Mouse (Mus musculus): Measurements from ENCODE around the gene Lcn8.

Lcn8 gene

DNA sequence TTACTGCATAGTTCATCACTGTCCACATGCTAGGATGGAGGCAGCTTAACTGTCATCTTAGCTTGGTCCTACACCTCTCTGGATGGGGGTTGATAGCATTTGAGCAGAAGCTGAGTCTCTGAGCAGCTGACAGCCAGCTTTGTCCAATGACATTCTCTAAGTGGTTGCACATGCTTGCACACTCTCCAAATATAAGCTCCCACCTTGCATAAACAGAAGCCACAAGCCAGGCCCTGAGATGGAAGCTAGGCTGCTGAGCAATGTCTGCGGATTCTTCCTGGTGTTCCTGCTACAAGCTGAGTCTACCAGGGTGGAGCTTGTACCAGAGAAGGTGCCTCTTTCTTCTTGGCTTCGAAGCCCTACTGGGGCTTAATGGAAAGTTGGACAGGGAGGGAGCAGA, at the start of gene Lcn8:
Gene Lcn8, plus strand, starts transcription at position 219 of the 400 bp plus-strand sequence.
- DNase-seq, result no peak

DNA sequence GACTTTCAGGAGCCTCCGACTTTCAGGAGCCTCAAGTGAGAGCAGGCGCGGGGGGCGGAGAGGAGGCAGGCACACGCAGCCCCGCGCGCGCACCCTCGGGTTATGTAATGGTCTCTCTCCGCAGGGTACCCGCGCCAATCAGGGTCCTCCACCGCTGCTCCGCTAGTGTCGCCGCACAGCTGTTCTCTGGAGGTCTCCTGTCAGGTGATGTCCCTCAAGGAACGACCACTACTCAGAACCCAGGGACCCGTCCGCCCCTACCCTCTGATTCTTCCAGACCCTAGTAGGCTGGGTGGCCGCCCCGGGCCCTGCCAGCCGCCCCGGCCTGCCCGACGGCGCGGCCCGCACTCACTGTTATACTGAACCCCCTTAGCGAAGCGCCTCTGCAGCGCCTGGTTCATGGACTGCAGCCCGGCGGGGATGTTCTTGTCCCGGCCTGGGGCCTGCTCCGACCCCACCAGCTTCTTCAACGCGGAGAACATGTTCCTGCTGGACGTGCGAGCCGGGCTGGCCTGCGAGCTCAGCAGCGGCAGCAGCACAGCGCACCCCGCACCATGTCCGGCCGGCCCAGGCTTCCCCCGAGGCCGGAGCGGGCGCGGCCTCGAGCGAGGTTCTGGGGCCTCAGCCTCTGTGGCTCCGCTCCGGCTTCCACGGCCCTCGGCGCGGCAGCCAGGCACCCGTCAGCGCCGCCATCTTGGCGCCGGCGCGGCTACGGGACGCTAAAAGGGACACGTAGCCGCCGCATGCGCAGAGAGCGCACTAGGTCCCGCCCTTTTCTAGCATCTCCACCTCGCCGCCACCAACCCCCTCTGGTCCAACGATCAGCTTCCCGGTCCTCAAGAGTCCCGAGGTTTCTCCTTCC, 44.9 kb upstream of the Lcn8 start, which contains the start of gene Rabl6:
Gene Rabl6, minus strand, starts transcription at position 761 of the 862 bp plus-strand sequence.
- DNase-seq, result peak; percentile 93

DNA sequence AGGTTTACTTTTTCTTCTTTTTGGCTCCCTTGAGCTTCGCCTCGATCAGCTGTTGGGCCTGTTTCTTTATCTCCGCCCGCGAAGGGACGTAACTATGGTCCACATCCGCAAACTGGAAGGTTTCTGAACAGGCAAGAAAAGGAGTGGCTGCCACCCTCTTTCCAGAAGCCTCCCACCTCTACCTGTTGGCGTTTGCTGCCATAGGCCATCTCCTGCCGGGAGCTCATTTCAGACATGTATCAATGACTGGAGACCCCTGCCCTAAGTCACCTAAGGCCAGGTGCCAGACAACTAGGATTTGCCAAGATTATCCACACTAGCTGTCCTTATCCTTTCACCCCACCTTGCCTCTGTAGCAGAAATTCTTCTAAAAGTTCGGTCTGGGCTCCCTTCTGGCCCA, 44.2 kb upstream of the Lcn8 start:
- DNase-seq, result no peak

DNA sequence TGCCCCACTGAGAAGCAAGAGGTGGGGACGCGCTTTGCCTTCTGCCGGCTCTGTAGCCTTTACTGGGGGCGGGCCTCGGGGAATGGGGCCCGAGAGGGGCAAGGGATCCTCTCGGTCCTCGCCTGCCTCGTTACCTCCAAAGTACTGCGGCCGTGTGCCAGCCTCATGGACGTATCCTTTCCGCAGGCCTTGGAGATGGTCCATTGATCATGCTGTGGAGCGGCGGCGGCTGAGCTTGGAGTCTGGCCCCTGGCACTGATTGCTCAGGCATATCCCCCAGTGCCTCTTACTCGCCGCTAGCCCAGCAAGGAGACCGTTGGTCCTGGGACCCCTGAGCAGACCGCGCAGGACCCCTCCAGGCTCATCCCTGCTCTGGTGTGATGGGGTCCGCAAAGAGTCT, 36.5 kb upstream of the Lcn8 start:
- no peak for DNase-seq

DNA sequence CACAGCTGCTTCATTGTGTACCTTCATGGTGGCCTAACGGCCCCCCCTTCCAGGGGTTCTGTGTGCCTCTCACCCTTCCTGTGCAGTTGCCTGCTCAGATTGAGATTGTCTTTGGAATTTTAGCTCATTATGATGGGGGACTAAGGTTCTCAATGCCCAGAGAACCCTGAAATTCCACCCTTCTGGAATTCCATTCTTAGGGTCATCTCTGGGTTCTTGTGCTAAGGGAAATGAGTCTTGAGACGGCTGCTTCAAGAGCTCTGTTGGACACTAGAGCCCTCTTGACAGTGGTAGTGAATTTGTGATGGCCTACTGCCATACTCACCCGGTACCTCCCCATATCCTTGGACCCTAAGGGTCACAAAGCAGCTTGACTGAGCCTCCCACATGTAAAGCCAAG, 35.3 kb upstream of the Lcn8 start, which contains the start of gene Ccdc183:
Gene Ccdc183, minus strand, starts transcription at position 101 of the 400 bp plus-strand sequence.
- DNase-seq, result no peak

DNA sequence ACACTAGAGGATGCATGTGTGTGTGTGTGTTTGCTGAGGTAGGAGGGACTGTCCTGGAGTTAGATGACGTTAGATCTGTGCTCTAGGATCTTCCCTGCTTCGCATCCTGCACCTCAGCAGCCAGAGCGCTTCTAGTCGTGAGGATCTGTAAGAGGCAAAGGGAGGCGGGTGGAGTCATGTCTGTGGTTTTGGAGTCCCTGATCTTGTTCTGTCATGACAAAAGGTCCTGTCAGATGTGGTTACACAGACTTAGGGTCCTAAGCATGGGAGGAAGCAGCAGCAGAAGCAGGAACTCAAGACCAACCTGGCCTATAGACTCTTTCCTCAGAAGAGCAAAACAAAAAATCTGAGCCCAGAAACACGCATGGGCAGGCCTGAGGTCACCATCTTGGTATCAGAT, 32.5 kb upstream of the Lcn8 start:
- no peak for DNase-seq

DNA sequence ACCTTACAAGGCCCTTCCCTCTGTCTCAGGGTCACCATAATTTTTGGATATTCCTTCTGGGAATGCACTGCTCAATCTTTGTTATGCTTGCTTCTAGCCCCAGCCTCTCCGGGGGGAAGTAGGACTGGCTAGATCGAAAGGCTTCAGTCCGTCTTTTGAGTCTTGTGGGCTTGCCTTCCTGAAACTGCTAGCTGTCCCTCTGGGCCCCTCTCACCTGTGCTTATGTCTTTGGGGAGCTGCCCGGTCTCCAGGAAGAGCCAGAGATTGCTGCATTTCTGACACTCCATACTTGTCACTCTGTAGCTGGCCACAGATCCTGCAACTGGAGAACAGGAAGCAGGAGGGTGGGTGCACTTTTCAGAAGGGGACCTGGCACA, 32.1 kb upstream of the Lcn8 start:
- no peak for DNase-seq

DNA sequence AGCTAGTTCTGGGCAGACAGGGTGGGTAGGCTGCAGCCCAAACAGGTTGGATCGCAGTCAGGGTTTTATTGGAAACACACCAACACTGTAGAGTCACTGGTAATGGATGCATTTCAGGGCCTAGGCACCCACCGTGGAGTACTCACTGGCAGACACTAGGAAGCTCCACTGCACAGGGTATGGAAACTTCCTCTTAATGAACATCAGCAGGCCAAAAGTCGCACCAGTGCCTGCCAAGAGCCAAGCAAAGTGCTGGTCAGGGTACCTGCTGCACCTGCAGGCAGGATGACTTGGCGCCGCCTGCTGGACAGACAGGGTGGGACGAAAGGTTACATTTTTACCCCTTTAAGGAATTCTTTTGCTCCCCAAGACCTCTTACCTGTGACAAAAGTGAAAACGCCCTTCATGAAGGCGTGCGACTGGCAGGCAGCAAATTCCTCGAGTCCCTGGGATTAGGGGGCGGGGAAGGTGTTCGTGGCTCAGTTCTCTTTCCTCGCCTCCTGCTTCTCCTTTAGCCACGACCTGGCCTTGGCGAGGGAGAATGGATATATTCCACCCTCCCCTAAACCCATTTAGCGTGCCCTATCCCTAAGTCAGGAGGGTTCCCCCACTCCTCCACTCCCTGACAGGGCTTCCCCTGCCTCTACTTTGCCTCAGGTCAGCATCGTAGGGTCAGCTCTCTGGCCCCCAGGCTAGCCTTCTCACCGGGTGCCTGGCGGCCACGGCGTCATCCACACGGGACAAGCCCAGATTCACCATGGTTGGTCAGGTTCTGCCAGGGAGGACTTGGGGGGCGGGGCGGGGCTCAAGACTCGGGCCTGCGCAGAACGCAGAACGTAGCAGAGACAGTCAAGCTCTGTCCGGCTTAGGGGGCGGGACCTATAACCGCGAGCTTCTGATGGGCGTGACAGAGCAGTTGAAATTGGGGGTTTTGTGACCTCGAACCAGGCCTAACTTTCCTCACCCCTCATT, 31.4 kb upstream of the Lcn8 start, which contains the start of gene Tmem141:
Gene Tmem141, minus strand, starts transcription at position 777 of the 972 bp plus-strand sequence.
- DNase-seq, result peak; percentile 83

DNA sequence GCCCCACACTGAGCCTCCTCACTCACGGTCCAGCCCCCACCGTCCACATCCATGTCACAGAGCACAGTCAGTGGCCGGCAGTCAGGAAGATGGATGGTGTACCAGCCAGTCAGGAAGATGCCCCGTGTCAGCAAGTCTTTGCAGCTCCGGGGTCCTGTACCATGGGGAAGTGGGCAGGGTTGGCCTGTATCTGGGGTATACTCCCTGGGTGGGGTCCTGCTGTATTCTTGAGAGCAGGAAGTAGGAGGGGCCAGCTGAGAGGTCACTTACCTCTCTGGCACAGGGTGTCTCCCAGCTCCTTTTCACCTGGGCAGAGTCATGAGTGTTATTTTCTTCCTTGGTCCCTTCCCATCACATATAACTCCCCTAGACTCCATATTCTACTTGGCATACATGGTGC, 26.9 kb upstream of the Lcn8 start:
- DNase-seq, result no peak

DNA sequence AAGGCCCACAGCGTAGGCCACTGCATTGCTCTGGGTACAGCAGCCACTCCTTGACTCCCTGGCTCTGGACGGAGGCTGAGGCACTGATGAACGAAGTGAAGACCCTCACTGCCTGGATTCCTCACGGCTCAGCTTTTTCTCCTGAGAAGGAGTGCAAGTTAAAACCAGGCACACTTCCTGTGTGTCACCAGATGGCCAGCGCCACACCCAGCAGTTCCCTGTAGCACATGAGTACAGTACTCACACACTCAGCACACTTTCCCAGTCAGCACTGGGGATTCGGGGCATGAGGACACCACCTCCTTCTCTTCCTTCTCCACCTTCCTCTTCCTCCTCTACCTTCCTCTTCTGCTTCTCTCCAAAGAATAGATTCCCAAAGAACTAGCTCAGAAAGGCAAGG, 25.1 kb upstream of the Lcn8 start, which contains the start of gene Fcna:
Gene Fcna, minus strand, starts transcription at position 220 of the 400 bp plus-strand sequence.
- DNase-seq, result no peak

DNA sequence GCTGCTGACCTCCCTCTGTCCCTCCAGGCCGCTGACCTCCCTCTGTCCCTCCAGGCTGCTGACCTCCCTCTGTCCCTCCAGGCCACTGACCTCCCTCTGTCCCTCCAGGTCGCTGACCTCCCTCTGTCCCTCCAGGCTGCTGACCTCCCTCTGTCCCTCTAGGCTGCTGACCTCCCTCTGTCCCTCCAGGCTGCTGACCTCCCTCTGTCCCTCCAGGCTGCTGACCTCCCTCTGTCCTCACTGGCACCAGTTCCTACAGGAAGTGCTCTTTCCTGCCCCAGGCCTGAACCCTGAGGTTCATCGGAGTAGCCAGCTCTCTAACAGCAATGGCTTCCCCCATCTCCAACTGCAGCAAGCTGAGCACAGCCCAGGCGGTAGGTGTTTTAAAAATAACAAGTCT, 24.2 kb upstream of the Lcn8 start:
- DNase-seq, result no peak

DNA sequence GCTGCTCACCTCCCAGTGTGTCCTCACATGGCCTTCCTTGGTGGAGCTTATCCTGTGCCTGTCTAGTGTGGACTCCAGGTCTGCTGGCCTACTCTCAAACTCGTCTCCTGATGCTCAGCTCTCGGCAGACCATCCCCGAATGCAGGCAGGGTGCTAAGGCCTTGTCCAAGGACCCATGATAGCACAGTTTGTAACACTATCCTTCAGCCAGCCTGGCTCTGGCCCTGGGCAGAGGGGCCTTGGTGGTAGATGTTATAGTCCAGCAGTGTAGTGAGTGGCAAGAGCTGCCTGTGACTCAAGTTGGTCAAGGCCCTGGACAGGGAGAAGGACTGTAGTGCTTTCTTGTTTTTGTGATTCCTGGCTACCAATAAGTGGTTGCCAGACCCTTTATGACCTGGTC, 19.3 kb upstream of the Lcn8 start:
- DNase-seq, result no peak

DNA sequence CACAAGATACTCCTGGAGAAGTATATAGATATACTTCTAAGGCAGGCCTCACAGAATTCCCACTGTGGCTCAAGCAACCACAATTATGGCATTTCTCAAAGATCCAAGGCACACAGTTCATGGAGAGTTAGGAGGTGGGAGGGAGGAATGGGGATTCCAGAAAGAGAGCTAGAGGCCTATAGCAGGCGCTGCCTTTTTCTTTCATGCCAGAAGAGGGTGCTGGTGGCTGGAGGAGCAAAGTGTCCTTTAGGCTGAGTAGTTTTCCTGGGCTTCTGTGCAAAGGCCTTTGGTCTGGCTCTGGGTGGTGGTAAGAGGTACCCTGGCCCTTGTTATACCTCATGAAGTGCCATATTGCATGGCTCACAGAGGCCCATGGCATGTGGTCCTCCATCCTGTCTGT, 18.9 kb upstream of the Lcn8 start:
- no peak for DNase-seq

DNA sequence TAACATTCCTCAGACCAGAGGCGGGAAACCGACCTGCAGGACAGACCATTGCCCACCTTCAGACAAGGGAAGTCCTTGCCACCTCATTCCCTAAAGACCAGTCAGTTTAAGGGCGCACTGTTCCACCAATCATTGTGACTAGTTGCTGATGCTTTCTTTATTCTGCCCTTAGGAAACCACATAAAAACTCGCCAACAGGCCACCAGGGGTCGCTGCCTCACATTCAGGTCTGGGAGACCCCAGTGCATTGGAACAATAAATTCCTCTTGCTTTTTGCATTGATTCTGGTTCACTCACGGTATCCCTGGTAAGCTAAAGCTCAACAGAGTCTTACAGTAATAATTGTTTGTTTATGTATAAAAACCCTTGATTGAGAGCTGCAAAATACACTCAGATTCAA, 13.0 kb upstream of the Lcn8 start:
- no peak for DNase-seq

DNA sequence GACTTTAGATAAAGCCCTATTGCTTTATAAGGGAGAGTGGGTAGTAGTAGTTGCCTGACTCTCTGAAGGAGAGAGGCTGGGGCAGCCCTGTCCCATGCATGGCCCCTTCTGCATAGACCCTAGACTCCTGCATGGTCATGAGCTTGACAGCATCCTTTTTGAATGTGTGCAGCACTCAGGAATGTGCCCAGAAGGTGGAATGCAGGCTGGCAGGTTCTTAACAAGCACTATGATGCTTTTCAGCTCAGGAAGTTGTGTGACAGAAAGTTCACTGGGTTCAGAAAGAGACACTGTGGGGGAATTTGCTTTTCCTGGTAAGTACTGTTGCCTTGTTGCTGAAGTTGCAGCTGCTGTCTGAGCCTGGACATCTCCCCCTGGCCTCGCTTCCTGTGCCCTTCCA, 1.6 kb downstream of the Lcn8 start:
- DNase-seq, result no peak

DNA sequence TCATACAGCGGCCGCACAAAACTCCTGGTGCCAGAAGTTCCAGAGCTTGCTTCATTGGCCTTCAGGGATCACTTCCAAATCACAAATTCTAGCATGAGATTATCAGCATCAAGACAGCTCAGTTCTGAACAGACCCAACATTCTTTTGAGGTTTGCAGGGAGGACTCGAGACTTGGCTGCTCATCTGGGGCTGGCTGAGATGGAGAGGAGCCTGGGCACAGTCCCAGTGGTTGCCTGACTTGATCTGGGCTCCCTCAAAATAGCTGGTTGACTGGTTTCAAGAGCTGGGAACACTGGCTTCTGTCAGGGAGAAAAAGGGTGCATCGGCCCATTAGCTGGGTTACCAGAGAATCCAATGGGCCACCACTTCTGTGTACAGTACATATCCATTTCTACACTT, 3.8 kb downstream of the Lcn8 start:
- no peak for DNase-seq

DNA sequence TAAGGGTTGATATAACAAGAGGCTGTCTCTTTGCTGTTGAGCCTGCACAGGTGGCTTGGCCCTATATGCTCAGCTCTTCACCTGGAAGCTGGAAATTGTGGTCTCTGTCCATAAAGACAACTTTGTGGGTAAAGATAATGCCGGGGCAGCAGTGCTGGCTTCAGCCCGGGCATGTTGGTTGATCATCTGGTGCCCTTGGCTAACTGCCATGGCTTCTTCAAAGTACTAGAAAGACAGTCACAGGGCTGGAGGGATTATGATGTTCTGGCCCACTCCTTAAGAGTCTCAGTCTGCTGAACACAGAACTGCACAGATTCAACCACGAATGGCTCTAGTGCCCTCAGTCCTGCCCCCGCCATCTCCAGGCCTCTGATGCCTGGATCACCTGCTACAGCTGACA, 4.3 kb downstream of the Lcn8 start:
- DNase-seq, result no peak

DNA sequence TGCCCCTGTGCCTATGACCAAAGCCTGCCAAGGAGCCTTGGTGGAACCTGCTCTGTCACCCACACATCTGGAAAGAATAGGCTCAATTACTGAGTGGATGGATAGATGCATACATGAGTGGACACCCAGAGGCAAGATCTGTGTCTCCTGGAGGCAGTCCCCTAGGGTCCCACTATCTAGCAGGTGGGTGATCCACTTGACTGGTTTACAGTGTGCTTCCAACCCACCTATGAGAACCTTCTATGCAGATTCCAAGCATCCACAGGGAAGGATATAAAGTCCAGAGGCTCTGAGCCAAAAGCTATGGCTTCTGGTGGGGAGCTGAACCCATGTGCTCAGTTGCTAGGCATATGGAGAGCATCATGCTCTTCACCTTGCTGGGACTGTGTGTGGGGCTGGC, 4.7 kb downstream of the Lcn8 start, which contains the start of gene Lcn5:
Gene Lcn5, plus strand, starts transcription at position 301 of the 400 bp plus-strand sequence.
- DNase-seq, result no peak

DNA sequence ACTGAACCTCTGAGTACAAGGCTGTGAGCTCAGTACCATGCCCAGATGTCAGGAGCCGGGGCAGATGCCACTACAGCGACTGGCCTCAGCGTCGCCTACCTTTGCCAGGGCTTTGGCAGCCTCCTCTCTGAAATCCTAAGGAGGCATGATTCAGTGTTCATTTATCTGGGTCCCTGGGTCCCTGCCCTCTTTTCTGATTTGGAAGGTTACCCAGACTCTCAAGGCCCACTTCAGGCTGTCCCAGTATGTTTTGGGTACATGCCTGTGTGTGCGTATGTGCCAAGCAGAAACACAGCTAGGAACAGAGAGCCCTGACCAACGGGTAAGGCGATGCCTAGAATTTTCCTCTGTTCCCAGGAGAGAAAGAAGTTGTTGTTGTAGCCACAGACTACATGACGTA, 7.4 kb downstream of the Lcn8 start:
- DNase-seq, result no peak

DNA sequence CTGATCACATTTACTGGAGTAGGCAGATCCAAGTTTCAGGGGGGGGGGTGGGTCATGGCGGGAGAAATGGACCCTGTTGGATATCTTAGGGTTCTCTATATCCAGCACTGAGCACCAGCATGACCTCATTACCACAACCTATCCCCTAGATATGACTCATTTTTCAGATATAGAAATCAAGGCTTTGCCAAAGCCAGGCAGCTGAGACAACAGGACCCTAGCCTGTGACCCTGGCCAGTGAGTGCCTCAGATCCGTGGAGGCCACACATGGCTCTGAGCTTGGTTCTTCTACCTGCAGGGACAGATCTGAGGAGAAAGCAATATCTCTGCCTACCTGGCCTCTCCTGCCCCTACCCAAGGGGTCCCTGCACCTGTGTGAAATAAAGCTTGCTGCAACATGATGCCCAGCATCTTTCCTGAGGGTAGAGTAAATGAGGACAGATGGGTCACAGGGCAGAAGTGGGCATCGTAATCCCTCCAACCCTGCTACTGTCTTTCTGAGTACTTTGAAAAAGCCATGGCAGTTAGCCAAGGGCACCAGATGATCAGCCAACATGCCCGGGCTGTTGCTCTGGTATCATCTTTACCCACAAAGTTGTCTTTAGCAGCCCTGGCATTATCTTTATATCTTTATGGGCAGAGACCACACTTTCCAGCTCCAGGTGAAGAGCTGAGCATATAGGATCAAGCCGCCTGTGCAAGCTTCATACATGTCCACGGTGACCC, 8.5 kb downstream of the Lcn8 start:
- DNase-seq, result no peak

DNA sequence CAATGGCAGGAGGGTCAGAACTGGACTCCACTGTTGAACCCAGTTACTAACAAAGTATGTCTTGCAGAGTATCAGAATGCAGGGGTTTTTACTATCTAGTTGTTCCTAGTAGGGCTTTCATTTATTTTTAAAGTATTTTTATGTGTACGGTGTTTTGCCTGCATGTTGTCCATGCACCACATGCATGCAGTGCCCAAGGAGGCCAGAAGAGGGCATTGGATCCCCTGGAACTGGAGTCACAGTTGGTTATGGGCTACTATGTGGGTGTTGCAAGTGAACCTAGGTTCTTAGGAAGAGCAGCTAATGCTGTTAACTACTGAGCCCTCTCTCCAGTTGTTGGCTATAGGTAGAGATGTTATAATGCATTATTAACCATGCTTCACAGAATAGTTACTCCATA, 10.6 kb downstream of the Lcn8 start:
- DNase-seq, result no peak

DNA sequence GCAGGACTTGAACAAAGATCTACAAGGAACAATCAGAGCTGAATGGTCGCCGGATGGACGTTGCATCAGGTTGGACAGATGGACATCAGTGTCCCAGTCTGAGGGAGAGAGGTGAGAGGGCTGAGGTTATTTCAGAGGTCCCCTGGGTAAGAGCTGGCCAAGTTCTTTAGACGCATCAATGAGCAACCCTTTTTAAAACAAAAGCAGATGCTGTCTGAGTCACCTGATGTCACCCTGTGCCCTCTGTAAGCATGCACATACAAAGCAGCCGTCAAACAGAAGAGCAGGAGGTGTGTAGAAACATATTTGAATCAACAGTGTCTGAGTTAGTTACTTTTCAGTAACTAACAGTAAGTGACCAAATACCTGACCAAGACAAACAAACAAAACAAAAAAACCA, 11.2 kb downstream of the Lcn8 start:
- no peak for DNase-seq

DNA sequence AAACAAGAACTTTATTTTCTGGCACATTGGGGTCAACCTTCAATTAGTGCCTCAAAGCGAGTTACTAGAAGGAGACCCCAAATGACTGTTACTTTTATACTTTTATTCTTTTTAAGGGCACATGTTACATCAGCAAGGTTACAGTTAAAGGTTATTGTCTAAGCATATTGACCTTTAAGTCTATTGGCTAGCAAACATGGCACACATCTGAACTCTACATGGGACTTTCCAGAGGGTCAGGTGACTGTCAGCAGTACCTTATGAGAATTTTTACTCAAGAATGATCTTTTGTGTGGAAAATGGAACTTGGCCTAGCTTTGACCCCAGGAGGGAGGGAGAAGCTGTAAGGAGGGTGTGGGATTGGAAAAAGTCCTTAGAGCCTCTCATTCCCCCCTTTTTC, 13.6 kb downstream of the Lcn8 start:
- DNase-seq, result no peak

Measured in right cerebral cortex, postnatal 25 days (tissue).